Mouse (Mus musculus): ENCODE measurements at regions not wholly inside any gene's neighbourhood (a gene's known extent, or its start where the extent isn't known, plus 50 kb on each side); places are given as distances from the start of the nearest gene placed in this dataset.

DNA sequence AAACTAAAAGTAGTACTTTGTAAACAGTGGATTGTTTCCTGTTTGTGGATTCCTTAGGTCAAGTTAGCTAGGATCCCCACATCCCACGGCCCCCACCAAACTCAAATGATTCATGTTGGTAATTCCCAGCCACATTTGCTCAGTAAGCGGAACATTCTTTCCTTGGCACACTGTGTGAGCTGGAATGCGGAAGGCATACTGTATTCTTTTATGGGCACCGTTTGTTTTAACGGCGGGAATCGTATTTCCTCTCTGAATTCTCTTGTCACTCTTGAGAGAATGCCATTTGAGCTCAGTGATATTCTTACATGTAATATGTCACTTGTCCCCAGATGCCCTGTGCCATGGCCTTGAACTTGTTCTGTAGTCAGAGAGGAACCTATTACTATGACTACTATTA, 189.1 kb upstream of the Gm17509 start:
- TF ChIP-seq CTCF (conservative IDR thresholded peaks at IDR 0.05; ENCODE audit: insufficient read depth, insufficient read length, low read depth, low read length) (no peak), POLR2A (IDR thresholded peaks at IDR 0.05; ENCODE audit: low read depth, low read length) (no peak)
